8 mouse cellular contexts compared by ENCODE assay signal in the genomic region with DNA sequence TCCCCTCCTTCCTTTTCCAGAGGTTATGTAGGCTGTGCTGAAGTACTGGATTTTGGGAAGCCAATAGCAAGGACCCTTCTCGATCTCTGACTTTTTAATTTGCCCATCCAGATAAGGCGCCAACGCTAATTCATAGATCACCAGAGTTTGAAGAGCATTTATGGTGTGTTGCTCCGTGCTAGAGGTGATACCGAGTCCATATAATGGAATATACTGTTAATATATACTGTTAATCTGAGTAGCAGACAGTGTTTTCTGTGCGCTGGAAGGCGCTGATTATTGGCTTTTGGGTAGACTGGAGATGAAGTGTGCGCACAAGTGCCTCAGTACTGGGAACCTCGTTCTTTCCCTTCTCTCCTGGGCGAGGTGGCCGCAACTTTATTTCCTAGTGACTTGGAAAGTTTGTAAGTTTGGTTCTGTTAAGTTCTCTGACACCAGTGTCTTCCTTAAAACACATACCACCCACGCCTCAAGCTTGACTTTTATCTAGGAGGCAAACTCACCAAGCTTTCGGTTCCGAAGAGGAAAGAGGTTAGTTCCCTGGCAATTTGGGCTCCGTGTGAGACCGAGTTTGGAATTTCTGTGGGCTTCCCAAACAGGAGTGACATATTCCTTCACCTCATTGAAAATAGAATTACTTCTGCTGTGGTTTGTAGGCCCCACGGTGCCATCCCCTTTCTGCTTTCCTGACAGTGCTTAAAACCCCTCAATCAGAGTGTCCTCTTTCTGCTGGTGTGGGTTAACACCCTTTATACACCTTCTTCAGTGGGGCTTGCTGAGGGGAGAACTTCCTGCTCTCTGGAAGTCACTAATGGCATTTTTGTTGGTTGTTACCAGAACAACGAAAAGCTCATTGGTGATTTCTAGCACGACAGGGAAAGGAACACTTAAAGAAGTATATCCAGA. TPM values are rescaled to one million over a fixed set of nuclear protein-coding genes. Genes with fewer than 3 reads are reported as not detected.
DNase-seq lines count a peak whose midpoint lies in the region; ATAC-seq and TF ChIP-seq lines count a peak whose summit lies in the region.

No protein-coding gene starts in this region.

- H3ac ChIP-seq in C2C12 (ENCODE audit: control insufficient read depth, insufficient read length, low read depth): peak overlapping the region; percentile 76

- H3K79me2 ChIP-seq in C2C12 (ENCODE audit: control insufficient read depth, insufficient read depth): peaks cover 37% of the 10 kb centered on the region

- peaks cover 10% of the 10 kb centered on the region for H3K79me3 ChIP-seq in C2C12 (ENCODE audit: low read depth)

- peak overlapping the region; percentile 66 for H3K4me3 ChIP-seq in C2C12 (ENCODE audit: insufficient read depth, poor library complexity, severe bottlenecking)
- H3K4me3 ChIP-seq in embryonic facial prominence, embryonic 10.5 days: peak overlapping the region; percentile 82
- H3K4me3 ChIP-seq in hindbrain, embryonic 11.5 days (ENCODE audit: low read depth, low read length): peak overlapping the region; percentile 76
- H3K4me3 ChIP-seq in liver, embryonic 16.5 days (ENCODE audit: low read depth, low read length): peak overlapping the region; percentile 75
- H3K4me3 ChIP-seq in stomach, embryonic 14.5 days (ENCODE audit: low read depth, low read length): peak overlapping the region; percentile 81

- H3K9ac ChIP-seq in hindbrain, embryonic 11.5 days (ENCODE audit: low read depth, low read length): peak overlapping the region; percentile 89
- H3K9ac ChIP-seq in liver, embryonic 16.5 days (ENCODE audit: low read depth, low read length): peak overlapping the region; percentile 82
- H3K9ac ChIP-seq in stomach, embryonic 14.5 days (replicated peaks; ENCODE audit: low read depth, low read length): peak overlapping the region; percentile 83

- 9% methylated on average over 19 of the region's 19 CpGs for WGBS in embryonic facial prominence, embryonic 10.5 days
- 10% methylated on average over 19 of the region's 19 CpGs for WGBS in hindbrain, embryonic 11.5 days
- WGBS in liver, embryonic 16.5 days (ENCODE audit: insufficient replicate concordance): 1% methylated on average over 19 of the region's 19 CpGs
- WGBS in stomach, embryonic 14.5 days: 5% methylated on average over 19 of the region's 19 CpGs

- no peak; the same call in 1 of the 2 replicates for ATAC-seq in hindbrain, embryonic 11.5 days (ENCODE audit: low FRiP score)
- ATAC-seq in liver, embryonic 16.5 days (ENCODE audit: low read depth): peak; percentile 1
- no peak for ATAC-seq in stomach, embryonic 14.5 days (ENCODE audit: insufficient number of reproducible peaks, insufficient read depth, low FRiP score, low read depth)

- H3K36me3 ChIP-seq in C2C12 (ENCODE audit: control insufficient read depth, insufficient read depth): peaks cover 25% of the 10 kb centered on the region
- H3K36me3 ChIP-seq in embryonic facial prominence, embryonic 10.5 days (replicated peaks): peaks cover 23% of the 10 kb centered on the region
- H3K36me3 ChIP-seq in hindbrain, embryonic 11.5 days (ENCODE audit: control insufficient read depth, insufficient read depth, low read length): no peaks in the 10 kb centered on the region
- peaks cover 19% of the 10 kb centered on the region for H3K36me3 ChIP-seq in liver, embryonic 16.5 days (ENCODE audit: control insufficient read depth, insufficient read depth)
- peaks cover 9% of the 10 kb centered on the region; the same call in 1 of the 2 replicates for H3K36me3 ChIP-seq in stomach, embryonic 14.5 days (ENCODE audit: control insufficient read depth, insufficient read depth, low read length)

- no peak for TF ChIP-seq CTCF in C2C12 (IDR thresholded peaks at IDR 0.05; ENCODE audit: control insufficient read depth, insufficient read depth, insufficient read length)

- no peaks in the 10 kb centered on the region for H3K9me3 ChIP-seq in embryonic facial prominence, embryonic 10.5 days
- no peaks in the 10 kb centered on the region for H3K9me3 ChIP-seq in hindbrain, embryonic 11.5 days (ENCODE audit: control insufficient read depth, low read length)
- H3K9me3 ChIP-seq in liver, embryonic 16.5 days (replicated peaks; ENCODE audit: control insufficient read depth, low read length): no peaks in the 10 kb centered on the region
- no peaks in the 10 kb centered on the region for H3K9me3 ChIP-seq in stomach, embryonic 14.5 days (ENCODE audit: control insufficient read depth, low read depth, low read length)

- peak overlapping the region; percentile 93 for H3K27ac ChIP-seq in embryonic facial prominence, embryonic 10.5 days (replicated peaks)
- peak overlapping the region; percentile 69 for H3K27ac ChIP-seq in hindbrain, embryonic 11.5 days (ENCODE audit: low read depth, low read length)
- peak overlapping the region; percentile 90 for H3K27ac ChIP-seq in liver, embryonic 16.5 days (ENCODE audit: low read length)
- peak overlapping the region; percentile 84; the same call in 1 of the 2 replicates for H3K27ac ChIP-seq in stomach, embryonic 14.5 days (ENCODE audit: low read length)

- H3K4me1 ChIP-seq in embryonic facial prominence, embryonic 10.5 days: peaks cover 19% of the 10 kb centered on the region
- no peaks in the 10 kb centered on the region for H3K4me1 ChIP-seq in hindbrain, embryonic 11.5 days (replicated peaks; ENCODE audit: control insufficient read depth, insufficient read depth, low read length)
- peaks cover 30% of the 10 kb centered on the region for H3K4me1 ChIP-seq in liver, embryonic 16.5 days (ENCODE audit: control insufficient read depth, low read depth, low read length)
- H3K4me1 ChIP-seq in stomach, embryonic 14.5 days (ENCODE audit: control insufficient read depth, insufficient read depth, low read length): peaks cover 14% of the 10 kb centered on the region; the same call in 1 of the 2 replicates

- no peaks in the 10 kb centered on the region for H3K27me3 ChIP-seq in C2C12 (ENCODE audit: control insufficient read depth, insufficient read depth, insufficient read length)
- no peaks in the 10 kb centered on the region for H3K27me3 ChIP-seq in embryonic facial prominence, embryonic 10.5 days (replicated peaks; ENCODE audit: low read depth, poor library complexity, severe bottlenecking)
- H3K27me3 ChIP-seq in hindbrain, embryonic 11.5 days (ENCODE audit: control insufficient read depth, insufficient read depth, low read length): no peaks in the 10 kb centered on the region
- H3K27me3 ChIP-seq in liver, embryonic 16.5 days (ENCODE audit: control insufficient read depth, insufficient read depth, low read depth, low read length): no peaks in the 10 kb centered on the region
- H3K27me3 ChIP-seq in stomach, embryonic 14.5 days (ENCODE audit: control insufficient read depth, insufficient read depth, low read length): no peaks in the 10 kb centered on the region

- DNase-seq in cerebellum, adult 11-12 months: peak; percentile 19
- no peak for DNase-seq in cerebellum, postnatal 36 days
- peak; percentile 18 for DNase-seq in embryonic facial prominence, embryonic 10.5 days (ENCODE audit: low spot score)
- DNase-seq in hindbrain, embryonic 11.5 days (ENCODE audit: low spot score): peak; percentile 33
- no peak for DNase-seq in left cerebral cortex, adult 9 months (ENCODE audit: low spot score in 2 of 2)

- H3K4me2 ChIP-seq in hindbrain, embryonic 11.5 days (replicated peaks; ENCODE audit: low read depth, low read length): peak overlapping the region; percentile 60
- peak overlapping the region; percentile 95 for H3K4me2 ChIP-seq in liver, embryonic 16.5 days (ENCODE audit: low read depth, low read length)
- H3K4me2 ChIP-seq in stomach, embryonic 14.5 days (replicated peaks; ENCODE audit: low read depth, low read length): peak overlapping the region; percentile 70

TF ChIP-seq in C2C12, 6 proteins besides CTCF, POLR2A, EP300 and RAD21:
- TF ChIP-seq USF1 (IDR thresholded peaks at IDR 0.05; ENCODE audit: low read depth) (no peak), MAX (IDR thresholded peaks at IDR 0.05) (no peak), MYOD1 (IDR thresholded peaks at IDR 0.05; ENCODE audit: control insufficient read depth, insufficient read length, low read depth) (no peak), CEBPB (IDR thresholded peaks at IDR 0.05; ENCODE audit: low read depth) (no peak), FOSL1 (IDR thresholded peaks at IDR 0.05; ENCODE audit: insufficient read depth, low read length, poor library complexity, severe bottlenecking) (no peak), MYOG (IDR thresholded peaks at IDR 0.05; ENCODE audit: control insufficient read depth, extremely low read depth, insufficient read length) (no peak)

RNA-seq across cellular contexts. Expression of a gene that starts 1.3 kb away (rescaled TPM):
- 58.9 TPM for polyA plus RNA-seq in C2C12 (2012; fragmentation: generic; extraction: Trizol)
- polyA plus RNA-seq in embryonic facial prominence, embryonic 10.5 days (2016; fragmentation: Nextera tagmentation; extraction: Ambion mirVana): 63.1 and 65.1 TPM in 2 replicates
- 65.1 and 68.2 TPM in 2 replicates for polyA plus RNA-seq in hindbrain, embryonic 11.5 days (2014; fragmentation: Nextera tagmentation; extraction: Ambion mirVana)
- 62.1 and 67.1 TPM in 2 replicates for polyA plus RNA-seq in liver, embryonic 16.5 days (2015; fragmentation: Nextera tagmentation; extraction: Ambion mirVana)
- 54.8 and 56.9 TPM in 2 replicates for polyA plus RNA-seq in stomach, embryonic 14.5 days (2014; fragmentation: Nextera tagmentation; extraction: Ambion mirVana)

RNA-seq across cellular contexts. Expression of a gene that starts 25.7 kb away (rescaled TPM):
- 7.4 TPM for polyA plus RNA-seq in C2C12 (2012; fragmentation: generic; extraction: Trizol)
- 2.1 and 2.6 TPM in 2 replicates for polyA plus RNA-seq in embryonic facial prominence, embryonic 10.5 days (2016; fragmentation: Nextera tagmentation; extraction: Ambion mirVana)
- polyA plus RNA-seq in hindbrain, embryonic 11.5 days (2014; fragmentation: Nextera tagmentation; extraction: Ambion mirVana): 1.3 and 1.5 TPM in 2 replicates
- polyA plus RNA-seq in liver, embryonic 16.5 days (2015; fragmentation: Nextera tagmentation; extraction: Ambion mirVana): 3.2 and 3.6 TPM in 2 replicates
- 5.9 and 8.2 TPM in 2 replicates for polyA plus RNA-seq in stomach, embryonic 14.5 days (2014; fragmentation: Nextera tagmentation; extraction: Ambion mirVana)

RNA-seq across cellular contexts. Expression of a gene that starts 30.0 kb away (rescaled TPM):
- polyA plus RNA-seq in C2C12 (2012; fragmentation: generic; extraction: Trizol): not detected
- not detected in 2 replicates for polyA plus RNA-seq in embryonic facial prominence, embryonic 10.5 days (2016; fragmentation: Nextera tagmentation; extraction: Ambion mirVana)
- polyA plus RNA-seq in hindbrain, embryonic 11.5 days (2014; fragmentation: Nextera tagmentation; extraction: Ambion mirVana): not detected in 2 replicates
- polyA plus RNA-seq in liver, embryonic 16.5 days (2015; fragmentation: Nextera tagmentation; extraction: Ambion mirVana): not detected in 2 replicates
- 1.3 TPM in 1 of 2 replicates, not detected in the other for polyA plus RNA-seq in stomach, embryonic 14.5 days (2014; fragmentation: Nextera tagmentation; extraction: Ambion mirVana)

Comparison
In these comparisons a context has a peak if more than half of its experiments do, and no peak if none do; other contexts are left out.
1. DNase-seq: peak in cerebellum, adult 11-12 months (single experiment), embryonic facial prominence, embryonic 10.5 days (single experiment) and hindbrain, embryonic 11.5 days (single experiment); none in cerebellum, postnatal 36 days (0 of 2) and left cerebral cortex, adult 9 months (0 of 2).
2. Peak in every context shown above with its lines, with median percentiles within 50 percentile points of each other: H3K4me3 ChIP-seq, H3K27ac ChIP-seq, H3K4me2 ChIP-seq and H3K9ac ChIP-seq.